ENCODE assay signal across 16 mouse cellular contexts in the genomic region with DNA sequence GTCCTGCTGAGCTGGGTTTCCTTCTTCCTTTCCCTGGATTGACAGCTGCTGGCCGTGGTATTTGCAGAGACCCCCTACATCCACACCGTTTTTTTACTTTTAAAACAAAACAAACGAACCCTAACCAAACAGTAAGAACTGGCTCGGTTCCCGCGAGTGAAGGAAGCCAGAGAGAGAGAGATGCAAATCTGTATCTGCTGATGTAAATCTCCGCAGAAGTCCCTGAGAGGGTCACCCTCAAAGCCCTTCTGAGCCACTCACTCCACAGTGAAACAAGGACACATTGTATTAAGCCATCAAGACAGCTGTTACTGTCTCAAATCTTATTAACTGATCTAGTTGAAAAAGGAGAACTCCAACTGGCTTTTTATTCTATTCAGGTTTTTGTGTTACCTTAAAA. TPM values are rescaled to one million over a fixed set of nuclear protein-coding genes. Genes with fewer than 3 reads are reported as not detected.
A peak's percentile ranks its signal among the peaks of the same experiment; 100 is the strongest.
DNase-seq lines count a peak whose midpoint lies in the region; ATAC-seq and TF ChIP-seq lines count a peak whose summit lies in the region.
"Had no signal": no experiment of that assay in that cellular context is flagged by ENCODE, and none has a peak within 500 bp of the region (broad histone marks: within the 10 kb centered on the region; RNA-seq: fewer than 3 reads in every experiment).

No protein-coding gene starts in this region.

- peak; percentile 31 to 40 for DNase-seq in kidney, postnatal 4 days
- no peak for DNase-seq in kidney, adult 11 months
- DNase-seq in MEL (ENCODE audit: low read depth, low spot score), result no peak
- DNase-seq in limb, embryonic 14.5 days (ENCODE audit: low spot score), result peak; percentile 44
- no peak for DNase-seq in adrenal gland, postnatal 4 days (ENCODE audit: low spot score in 2 of 2)
- DNase-seq: cerebellum, postnatal 14 days; gastrocnemius, postnatal 14 days; thymus, postnatal 36 days had no signal

- H3K9ac ChIP-seq in forebrain, embryonic 13.5 days, result no peak overlapping the region
- no peak overlapping the region for H3K9ac ChIP-seq in forebrain, embryonic 15.5 days (replicated peaks)
- no peak overlapping the region for H3K9ac ChIP-seq in MEL (ENCODE audit: control insufficient read depth, low read depth, low read length, poor library complexity, severe bottlenecking)
- H3K9ac ChIP-seq in limb, embryonic 14.5 days (ENCODE audit: low read depth, low read length, severe bottlenecking), result no peak overlapping the region
- no peak overlapping the region for H3K9ac ChIP-seq in heart, embryonic 12.5 days
- H3K9ac ChIP-seq: limb, embryonic 13.5 days had no signal

- H3K27ac ChIP-seq in forebrain, embryonic 13.5 days, result no peak overlapping the region
- H3K27ac ChIP-seq in forebrain, embryonic 15.5 days (replicated peaks), result no peak overlapping the region
- H3K27ac ChIP-seq in MEL (ENCODE audit: control insufficient read depth, low read depth, low read length), result no peak overlapping the region
- H3K27ac ChIP-seq in limb, embryonic 14.5 days (replicated peaks; ENCODE audit: low read depth, low read length), result no peak overlapping the region; the same call in 1 of the 2 replicates
- H3K27ac ChIP-seq in heart, embryonic 12.5 days (ENCODE audit: poor library complexity, severe bottlenecking), result no peak overlapping the region
- H3K27ac ChIP-seq: limb, embryonic 13.5 days had no signal

- no peaks in the 10 kb centered on the region; the same call in 1 of the 2 replicates for H3K79me2 ChIP-seq in MEL (ENCODE audit: control insufficient read depth, insufficient read depth, low read length, poor library complexity)

- no peak for TF ChIP-seq POLR2A in MEL (IDR thresholded peaks at IDR 0.05; ENCODE audit: control insufficient read depth in 1 of 2, insufficient read depth in 1 of 2, low read depth in 1 of 2, low read length in 2 of 2, poor library complexity in 1 of 2)
- TF ChIP-seq POLR2A in limb, embryonic 14.5 days (IDR thresholded peaks at IDR 0.05; ENCODE audit: borderline replicate concordance, extremely low read depth, insufficient read depth, insufficient read length), result no peak

- no peaks in the 10 kb centered on the region for H3K36me3 ChIP-seq in forebrain, embryonic 13.5 days (ENCODE audit: poor library complexity, severe bottlenecking)
- H3K36me3 ChIP-seq in forebrain, embryonic 15.5 days, result no peaks in the 10 kb centered on the region
- peaks cover 0 to 29% of the 10 kb centered on the region in 2 experiments; a peak in 2 of 4 replicates for H3K36me3 ChIP-seq in MEL (ENCODE audit: control insufficient read depth in 1 of 2, insufficient read depth in 2 of 2, low read length in 2 of 2)
- H3K36me3 ChIP-seq in limb, embryonic 14.5 days (ENCODE audit: control insufficient read depth, insufficient read depth, low read length), result no peaks in the 10 kb centered on the region
- H3K36me3 ChIP-seq in heart, embryonic 12.5 days, result no peaks in the 10 kb centered on the region
- H3K36me3 ChIP-seq: G1E; limb, embryonic 13.5 days had no signal

- no peak for ATAC-seq in forebrain, embryonic 13.5 days
- ATAC-seq in forebrain, embryonic 15.5 days (replicated peaks), result no peak
- ATAC-seq in limb, embryonic 14.5 days (ENCODE audit: low FRiP score, low read depth), result no peak
- ATAC-seq in heart, embryonic 12.5 days (ENCODE audit: insufficient number of reproducible peaks, low FRiP score), result no peak
- ATAC-seq: activated CD4-positive, CD25-positive, alpha-beta regulatory T cell, adult 4 months; inflammation-experienced regulatory T-cells, adult 6 months; lung, postnatal 0 days had no signal

- H3K4me3 ChIP-seq in forebrain, embryonic 13.5 days, result no peak overlapping the region
- H3K4me3 ChIP-seq in forebrain, embryonic 15.5 days, result no peak overlapping the region
- H3K4me3 ChIP-seq in MEL (ENCODE audit: control insufficient read depth in 1 of 2, insufficient read depth in 1 of 2, low read depth in 2 of 2, low read length in 2 of 2), result no peak overlapping the region
- no peak overlapping the region for H3K4me3 ChIP-seq in limb, embryonic 14.5 days (replicated peaks; ENCODE audit: low read length)
- H3K4me3 ChIP-seq in heart, embryonic 12.5 days, result no peak overlapping the region
- H3K4me3 ChIP-seq: limb, embryonic 13.5 days had no signal

- TF ChIP-seq RAD21 in MEL (IDR thresholded peaks at IDR 0.05; ENCODE audit: low read depth, low read length), result no peak

- H3K4me1 ChIP-seq in forebrain, embryonic 13.5 days, result peaks cover 13% of the 10 kb centered on the region
- H3K4me1 ChIP-seq in forebrain, embryonic 15.5 days, result peaks cover 8% of the 10 kb centered on the region; the same call in 1 of the 2 replicates
- peaks cover 16 to 28% of the 10 kb centered on the region in 2 experiments for H3K4me1 ChIP-seq in MEL (ENCODE audit: control insufficient read depth in 1 of 2, insufficient read depth in 2 of 2, low read length in 2 of 2)
- H3K4me1 ChIP-seq in limb, embryonic 14.5 days (ENCODE audit: control insufficient read depth, insufficient read depth, low read length), result peaks cover 6% of the 10 kb centered on the region; the same call in 1 of the 2 replicates
- H3K4me1 ChIP-seq in heart, embryonic 12.5 days (replicated peaks), result no peaks in the 10 kb centered on the region; the same call in 1 of the 2 replicates

- H3K9me3 ChIP-seq in forebrain, embryonic 13.5 days (replicated peaks), result no peaks in the 10 kb centered on the region
- no peaks in the 10 kb centered on the region for H3K9me3 ChIP-seq in forebrain, embryonic 15.5 days
- no peaks in the 10 kb centered on the region for H3K9me3 ChIP-seq in MEL (replicated peaks; ENCODE audit: insufficient read depth, low read length)
- H3K9me3 ChIP-seq in limb, embryonic 14.5 days (ENCODE audit: control insufficient read depth, low read length), result no peaks in the 10 kb centered on the region
- peaks cover 9% of the 10 kb centered on the region; the same call in 1 of the 2 replicates for H3K9me3 ChIP-seq in heart, embryonic 12.5 days (replicated peaks)
- H3K9me3 ChIP-seq: limb, embryonic 13.5 days had no signal

- 22% methylated on average over 7 of the region's 7 CpGs for WGBS in forebrain, embryonic 13.5 days
- 12% methylated on average over 7 of the region's 7 CpGs for WGBS in forebrain, embryonic 15.5 days
- 34% methylated on average over 7 of the region's 7 CpGs for WGBS in limb, embryonic 14.5 days
- 15% methylated on average over 7 of the region's 7 CpGs for WGBS in heart, embryonic 12.5 days

- peak in 1 of 2 experiments; percentile 12; a peak in 1 of 4 replicates for TF ChIP-seq EP300 in MEL (IDR thresholded peaks at IDR 0.05; ENCODE audit: low read depth in 1 of 2, low read length in 2 of 2)

- H3K27me3 ChIP-seq in forebrain, embryonic 13.5 days, result no peaks in the 10 kb centered on the region
- no peaks in the 10 kb centered on the region for H3K27me3 ChIP-seq in forebrain, embryonic 15.5 days
- H3K27me3 ChIP-seq in MEL (ENCODE audit: control insufficient read depth in 1 of 2, insufficient read depth in 2 of 2, low read length in 2 of 2), result no peaks in the 10 kb centered on the region
- H3K27me3 ChIP-seq in limb, embryonic 14.5 days (ENCODE audit: control insufficient read depth, insufficient read depth, low read length), result no peaks in the 10 kb centered on the region
- H3K27me3 ChIP-seq in heart, embryonic 12.5 days (replicated peaks), result no peaks in the 10 kb centered on the region
- H3K27me3 ChIP-seq: limb, embryonic 13.5 days had no signal

- TF ChIP-seq CTCF in MEL (IDR thresholded peaks at IDR 0.05 in 2 of 3, conservative IDR thresholded peaks at IDR 0.05 in 1 of 3; ENCODE audit: control insufficient read depth in 1 of 3, insufficient read depth in 1 of 3, low read depth in 2 of 3, low read length in 3 of 3, poor library complexity in 1 of 3, severe bottlenecking in 1 of 3), result no peak

- 0 out of 2 replicates have a peak overlapping the region, but pooled peaks have one; percentile 2 for H3K4me2 ChIP-seq in forebrain, embryonic 13.5 days
- H3K4me2 ChIP-seq in forebrain, embryonic 15.5 days (replicated peaks), result no peak overlapping the region
- H3K4me2 ChIP-seq in limb, embryonic 14.5 days (replicated peaks; ENCODE audit: low read depth, low read length, severe bottlenecking), result no peak overlapping the region
- no peak overlapping the region for H3K4me2 ChIP-seq in heart, embryonic 12.5 days
- H3K4me2 ChIP-seq: limb, embryonic 13.5 days had no signal

RNA-seq across cellular contexts. Expression of a gene that starts 39.9 kb away (rescaled TPM):
- 5.2 and 7.5 TPM in 2 replicates for polyA plus RNA-seq in forebrain, embryonic 13.5 days (2015; fragmentation: Nextera tagmentation; extraction: Ambion mirVana)
- polyA plus RNA-seq in forebrain, embryonic 15.5 days (2015; fragmentation: Nextera tagmentation; extraction: Ambion mirVana), result 8.3 and 8.8 TPM in 2 replicates
- total RNA-seq in MEL (2012; rRNA removed), result 47.5 and 56.4 TPM in 2 replicates
- polyA plus RNA-seq in MEL (2012; ENCODE audit: insufficient read depth in 1 of 2, insufficient read length in 2 of 2, low read depth in 1 of 2, low replicate concordance in 2 of 2, missing spikeins in 1 of 2), result 100 to 1,000 TPM in 1 of 2 experiments, not detected in 1; 157 TPM
- 18.6 and 21.6 TPM in 2 replicates for polyA plus RNA-seq in limb, embryonic 14.5 days (2012; rRNA removed)
- 16.1 and 18.7 TPM in 2 replicates for polyA plus RNA-seq in limb, embryonic 14.5 days (2014; fragmentation: Nextera tagmentation; extraction: Ambion mirVana)
- total RNA-seq in adrenal gland, postnatal 4 days (2021), result 10 to 100 TPM in 1 of 2 experiments, 1 to 10 TPM in 1; 9.6 to 12.8 TPM
- polyA plus RNA-seq in heart, embryonic 12.5 days (2016; fragmentation: Nextera tagmentation; extraction: Ambion mirVana), result 4.5 and 4.9 TPM in 2 replicates

RNA-seq across cellular contexts. Expression of a gene that starts 40.4 kb away (rescaled TPM):
- 1,631 and 1,827 TPM in 2 replicates for polyA plus RNA-seq in forebrain, embryonic 13.5 days (2015; fragmentation: Nextera tagmentation; extraction: Ambion mirVana)
- 1,140 and 1,184 TPM in 2 replicates for polyA plus RNA-seq in forebrain, embryonic 15.5 days (2015; fragmentation: Nextera tagmentation; extraction: Ambion mirVana)
- 678 and 686 TPM in 2 replicates for total RNA-seq in MEL (2012; rRNA removed)
- 100 to 1,000 TPM in 1 of 2 experiments, not detected in 1; 600 TPM for polyA plus RNA-seq in MEL (2012; ENCODE audit: insufficient read depth in 1 of 2, insufficient read length in 2 of 2, low read depth in 1 of 2, low replicate concordance in 2 of 2, missing spikeins in 1 of 2)
- 237 and 577 TPM in 2 replicates for polyA plus RNA-seq in limb, embryonic 14.5 days (2012; rRNA removed)
- 1,456 and 1,457 TPM in 2 replicates for polyA plus RNA-seq in limb, embryonic 14.5 days (2014; fragmentation: Nextera tagmentation; extraction: Ambion mirVana)
- total RNA-seq in adrenal gland, postnatal 4 days (2021), result 100 to 1,000 TPM; 314 to 324 TPM
- 801 and 858 TPM in 2 replicates for polyA plus RNA-seq in heart, embryonic 12.5 days (2016; fragmentation: Nextera tagmentation; extraction: Ambion mirVana)

RNA-seq across cellular contexts. Expression of a gene that starts 40.5 kb away (rescaled TPM):
- 54.8 and 61.1 TPM in 2 replicates for polyA plus RNA-seq in forebrain, embryonic 13.5 days (2015; fragmentation: Nextera tagmentation; extraction: Ambion mirVana)
- polyA plus RNA-seq in forebrain, embryonic 15.5 days (2015; fragmentation: Nextera tagmentation; extraction: Ambion mirVana), result 51.6 and 51.7 TPM in 2 replicates
- 84.2 and 94.4 TPM in 2 replicates for total RNA-seq in MEL (2012; rRNA removed)
- 100 to 1,000 TPM in 1 of 2 experiments, 10 to 100 TPM in 1; 68.5 to 179 TPM for polyA plus RNA-seq in MEL (2012; ENCODE audit: insufficient read depth in 1 of 2, insufficient read length in 2 of 2, low read depth in 1 of 2, low replicate concordance in 2 of 2, missing spikeins in 1 of 2)
- polyA plus RNA-seq in limb, embryonic 14.5 days (2012; rRNA removed), result 27.2 and 27.8 TPM in 2 replicates
- 44.8 and 53.3 TPM in 2 replicates for polyA plus RNA-seq in limb, embryonic 14.5 days (2014; fragmentation: Nextera tagmentation; extraction: Ambion mirVana)
- total RNA-seq in adrenal gland, postnatal 4 days (2021), result 10 to 100 TPM; 38.9 to 39.9 TPM
- 36.3 and 38.1 TPM in 2 replicates for polyA plus RNA-seq in heart, embryonic 12.5 days (2016; fragmentation: Nextera tagmentation; extraction: Ambion mirVana)

Comparison
In these comparisons a context has a peak if more than half of its experiments do, and no peak if none do; other contexts are left out.
1. DNase-seq: peak in kidney, postnatal 4 days (2 of 2) and limb, embryonic 14.5 days (single experiment); none in kidney, adult 11 months (single experiment), MEL (single experiment) and adrenal gland, postnatal 4 days (0 of 2).